Mouse (Mus musculus) heart, postnatal 14 days (tissue): ENCODE results near the gene Sfxn1. TPM values are rescaled to one million over a fixed set of nuclear protein-coding genes. Genes with fewer than 3 reads are reported as not detected.

Source experiments
- DNase-seq, 2 experiments: peaks; one replicate each; pipeline ENCODE4 v3.0.0; 2021 to 2022
- intact Hi-C: fragments of 180-260 bp; cut with DNase I; formaldehyde crosslinking; loops from one replicate; pipeline ENCODE4 v1.15.1; 2025
- total RNA-seq, 2 experiments: library from RNA; stranded (reverse); gene quantifications; 2 replicates each; pipeline ENCODE4 v1.2.3; 2021

Sfxn1 gene
- total RNA-seq, 2 experiments from 2014 or later, result 6.9 to 9.9 TPM

GRCm38 (mm10) chr13:54076051-54076450, 4.4 kb downstream of the Sfxn1 start:
- intact Hi-C loops, result no loop called here
- DNase-seq, result no peak

- DNase-seq, result no peak
- intact Hi-C loops, result no loop called here
Measured at GRCm38 (mm10) chr13:54076762-54077460, 5.2 kb downstream of the Sfxn1 start.

GRCm38 (mm10) chr13:54077470-54078174, 6.0 kb downstream of the Sfxn1 start:
- no peak for DNase-seq
- intact Hi-C loops, result no loop called here

GRCm38 (mm10) chr13:54079782-54080759, 8.4 kb downstream of the Sfxn1 start:
- intact Hi-C loops, result no loop called here
- DNase-seq, result no peak

- DNase-seq, result no peak
- intact Hi-C loops, result no loop called here
Measured at GRCm38 (mm10) chr13:54080785-54081184, 9.1 kb downstream of the Sfxn1 start.

GRCm38 (mm10) chr13:54082946-54083345, 11.3 kb downstream of the Sfxn1 start:
- intact Hi-C loops, result no loop called here
- DNase-seq, result no peak

- DNase-seq, result no peak
- intact Hi-C loops, result no loop called here
Measured at GRCm38 (mm10) chr13:54084178-54084577, 12.5 kb downstream of the Sfxn1 start.

GRCm38 (mm10) chr13:54084826-54085225, 13.2 kb downstream of the Sfxn1 start:
- no peak for DNase-seq
- intact Hi-C loops, result no loop called here

GRCm38 (mm10) chr13:54085266-54085665, 13.6 kb downstream of the Sfxn1 start:
- intact Hi-C loops, result no loop called here
- DNase-seq, result no peak

GRCm38 (mm10) chr13:54091719-54092118, 20.1 kb downstream of the Sfxn1 start:
- intact Hi-C loops, result no loop called here
- DNase-seq, result no peak

- no peak for DNase-seq
- intact Hi-C loops, result no loop called here
Measured at GRCm38 (mm10) chr13:54094349-54094748, 22.7 kb downstream of the Sfxn1 start.

GRCm38 (mm10) chr13:54094963-54095362, 23.3 kb downstream of the Sfxn1 start:
- intact Hi-C loops, result no loop called here

GRCm38 (mm10) chr13:54095721-54096120, 24.1 kb downstream of the Sfxn1 start:
- intact Hi-C loops, result no loop called here
- DNase-seq, result no peak

More at GRCm38 (mm10) chr13:54094963-54095362, 23.3 kb downstream of the Sfxn1 start:
- no peak for DNase-seq

- intact Hi-C loops, result no loop called here
Measured at GRCm38 (mm10) chr13:54097227-54097626, 25.6 kb downstream of the Sfxn1 start.

GRCm38 (mm10) chr13:54097797-54098196, 26.1 kb downstream of the Sfxn1 start:
- no peak for DNase-seq
- intact Hi-C loops, result no loop called here

More at GRCm38 (mm10) chr13:54097227-54097626, 25.6 kb downstream of the Sfxn1 start:
- no peak for DNase-seq

GRCm38 (mm10) chr13:54101031-54101820, 29.6 kb downstream of the Sfxn1 start:
- intact Hi-C loops, result no loop called here
- DNase-seq, result no peak

GRCm38 (mm10) chr13:54102061-54102460, 30.4 kb downstream of the Sfxn1 start:
- no peak for DNase-seq
- intact Hi-C loops, result no loop called here

- DNase-seq, result no peak
- intact Hi-C loops, result no loop called here
Measured at GRCm38 (mm10) chr13:54103271-54103670, 31.6 kb downstream of the Sfxn1 start.

GRCm38 (mm10) chr13:54103866-54104265, 32.2 kb downstream of the Sfxn1 start:
- intact Hi-C loops, result no loop called here
- no peak for DNase-seq
